Mouse (Mus musculus): ENCODE measurements at regions not wholly inside any gene's neighbourhood (a gene's known extent, or its start where the extent isn't known, plus 50 kb on each side); places are given as distances from the start of the nearest gene placed in this dataset.

DNA sequence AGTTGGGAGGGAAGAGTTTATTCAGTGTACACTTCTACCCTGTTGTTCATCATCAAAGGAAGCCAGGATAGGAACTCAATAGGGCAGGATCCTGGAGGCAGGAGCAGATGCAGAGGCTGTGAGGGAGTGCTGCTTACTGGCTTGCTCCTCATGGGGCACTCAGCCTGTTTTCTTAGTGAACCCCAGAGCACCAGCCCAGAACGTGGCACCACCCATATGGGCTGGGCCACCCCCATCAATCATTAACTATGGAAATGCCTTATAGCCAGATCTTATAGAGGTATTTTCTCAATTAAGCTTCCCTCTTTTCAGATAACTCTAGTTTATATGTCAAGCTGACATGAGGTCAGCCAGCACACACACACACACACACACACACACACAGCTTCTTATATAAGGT lies 103.6 kb upstream of the Aldh1b1 start:
- H3K9me3 ChIP-seq, result no peaks in the 10 kb centered on the region
- H3K36me3 ChIP-seq (replicated peaks), result no peaks in the 10 kb centered on the region
- no peak for DNase-seq (ENCODE audit: low spot score)
- WGBS, result 39% methylated on average over 1 of the region's 1 CpGs
- no peaks in the 10 kb centered on the region for H3K27me3 ChIP-seq (replicated peaks; ENCODE audit: low read depth, poor library complexity, severe bottlenecking)
- peaks cover 3% of the 10 kb centered on the region; the same call in 1 of the 2 replicates for H3K4me1 ChIP-seq
- no peak overlapping the region for H3K4me3 ChIP-seq
- no peak overlapping the region for H3K27ac ChIP-seq (replicated peaks)

DNA sequence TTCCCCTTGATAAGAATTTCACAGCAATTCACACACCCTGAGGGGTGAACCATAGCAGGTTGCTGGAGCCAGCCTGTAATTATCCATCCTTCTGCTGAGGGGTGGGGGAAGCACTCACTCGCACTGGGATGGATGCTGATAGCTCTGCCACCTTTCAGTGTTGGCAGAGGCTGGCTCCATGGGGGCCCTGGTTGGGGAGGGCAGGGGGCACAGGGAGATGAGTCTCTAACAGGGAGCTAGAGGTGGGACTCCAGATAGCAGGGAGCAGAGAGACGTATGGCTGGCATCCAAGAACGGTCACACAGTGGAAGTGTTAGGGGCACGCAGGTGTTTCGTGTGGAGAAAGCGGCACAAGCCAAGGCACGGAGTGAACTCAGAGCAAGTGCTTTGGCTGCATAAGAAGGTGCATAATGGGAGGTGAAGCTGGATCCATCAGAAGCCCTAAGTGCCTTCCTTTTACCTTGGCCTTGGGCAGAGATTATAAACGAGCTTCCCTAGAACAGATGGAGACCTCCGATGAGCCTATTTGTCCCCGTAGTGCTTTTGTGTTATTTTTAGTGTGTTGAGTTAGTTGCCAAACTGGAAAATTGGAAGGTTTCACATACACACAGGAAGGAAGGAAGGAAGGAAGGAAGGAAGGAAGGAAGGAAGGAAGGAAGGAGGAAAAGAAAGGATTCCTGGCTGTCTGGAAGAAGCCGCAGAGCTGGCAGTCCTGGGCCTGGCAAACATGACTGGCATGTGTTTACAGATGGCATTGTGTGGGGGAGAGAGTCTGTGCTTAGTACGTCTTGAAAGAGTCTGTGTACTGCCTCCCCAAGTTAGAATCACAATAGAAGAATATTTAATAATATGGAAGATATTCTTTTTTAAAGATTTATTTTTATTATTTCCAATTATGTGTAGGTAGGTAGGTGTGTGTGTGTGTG lies 108.6 kb upstream of the Aldh1b1 start:
- WGBS, result 62% methylated on average over 12 of the region's 12 CpGs
- Histone ChIP-seq H3K27me3 (replicated peaks; ENCODE audit: low read depth, poor library complexity, severe bottlenecking) (0 out of 2 replicates have a peak, but pooled peaks cover 4% of the 10 kb centered on the region), H3K4me3 (no peak overlapping the region), H3K27ac (replicated peaks) (no peak overlapping the region), H3K9me3 (no peaks in the 10 kb centered on the region), H3K4me1 (peaks cover 12% of the 10 kb centered on the region), H3K36me3 (replicated peaks) (no peaks in the 10 kb centered on the region)
- DNase-seq (ENCODE audit: low spot score), result no peak

DNA sequence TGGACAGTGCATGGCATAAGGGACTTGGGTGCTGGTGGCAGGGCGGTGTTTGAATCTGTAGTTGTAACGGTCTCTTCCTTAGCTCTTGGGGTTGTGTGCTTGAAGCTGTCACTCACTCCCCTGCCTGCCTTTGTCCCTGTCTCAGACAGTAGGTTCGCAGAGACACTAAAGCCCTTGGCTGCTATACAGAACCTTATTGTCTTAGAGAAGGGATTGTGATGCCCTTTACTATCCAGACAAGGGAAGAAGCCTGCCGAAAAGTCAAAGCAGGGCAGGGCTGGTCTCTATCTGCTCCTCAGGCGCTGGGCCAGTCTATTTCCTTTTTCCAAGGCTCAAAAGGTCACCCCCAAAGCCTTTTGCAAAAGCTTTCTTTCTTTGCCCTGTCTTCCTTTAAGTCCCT lies 109.2 kb upstream of the Aldh1b1 start:
- no peak overlapping the region for H3K4me3 ChIP-seq
- WGBS, result 19% methylated on average over 5 of the region's 5 CpGs
- 0 out of 2 replicates have a peak, but pooled peaks cover 4% of the 10 kb centered on the region for H3K27me3 ChIP-seq (replicated peaks; ENCODE audit: low read depth, poor library complexity, severe bottlenecking)
- DNase-seq (ENCODE audit: low spot score), result no peak
- H3K36me3 ChIP-seq (replicated peaks), result no peaks in the 10 kb centered on the region
- H3K27ac ChIP-seq (replicated peaks), result no peak overlapping the region
- H3K9me3 ChIP-seq, result no peaks in the 10 kb centered on the region
- H3K4me1 ChIP-seq, result peaks cover 12% of the 10 kb centered on the region

DNA sequence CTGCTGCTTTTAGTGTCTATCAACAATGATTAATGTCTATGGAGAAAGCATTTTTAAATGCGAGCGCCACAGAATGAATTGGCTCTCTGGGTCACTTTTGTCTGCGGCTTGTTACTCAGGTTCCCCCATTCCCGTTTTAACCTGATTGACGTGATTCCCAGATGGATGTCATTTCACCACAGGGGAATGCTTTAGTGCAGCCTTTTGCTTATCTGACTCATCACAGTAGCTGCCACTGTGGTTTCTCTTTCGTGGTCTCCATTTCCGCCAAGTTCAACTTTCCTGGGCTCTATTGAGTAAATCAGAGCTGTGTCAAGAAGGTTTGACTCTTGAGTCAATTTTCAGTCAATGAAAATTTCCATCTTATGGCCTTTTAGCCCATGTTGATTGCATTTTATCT lies 110.6 kb upstream of the Aldh1b1 start:
- Histone ChIP-seq H3K4me1 (peaks cover 12% of the 10 kb centered on the region), H3K27ac (replicated peaks) (no peak overlapping the region), H3K9me3 (no peaks in the 10 kb centered on the region), H3K36me3 (replicated peaks) (no peaks in the 10 kb centered on the region), H3K27me3 (replicated peaks; ENCODE audit: low read depth, poor library complexity, severe bottlenecking) (0 out of 2 replicates have a peak, but pooled peaks cover 4% of the 10 kb centered on the region), H3K4me3 (no peak overlapping the region)
- no peak for DNase-seq (ENCODE audit: low spot score)
- 78% methylated on average over 7 of the region's 7 CpGs for WGBS

DNA sequence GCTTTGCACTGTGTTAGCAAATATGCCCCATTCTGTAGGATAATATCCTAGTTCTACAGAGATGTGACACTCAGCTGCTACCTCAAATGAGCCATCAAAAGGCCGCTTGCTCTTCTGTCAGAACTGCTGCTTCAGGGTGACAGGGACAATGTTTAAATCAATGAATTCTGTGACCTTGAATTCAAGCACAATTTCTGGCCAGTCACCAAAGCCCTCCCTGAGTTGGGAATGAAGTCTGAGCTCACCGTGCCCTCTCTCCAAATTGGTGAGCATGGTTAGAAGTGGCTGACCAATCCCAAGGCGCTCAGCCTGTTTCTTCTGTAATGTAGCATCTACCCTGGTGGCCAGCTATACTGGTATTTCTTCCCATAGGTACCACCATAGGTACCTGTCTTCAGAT lies 113.8 kb upstream of the Aldh1b1 start:
- 87% methylated on average over 3 of the region's 3 CpGs for WGBS
- H3K36me3 ChIP-seq (replicated peaks), result no peaks in the 10 kb centered on the region
- no peak for DNase-seq (ENCODE audit: low spot score)
- peaks cover 8% of the 10 kb centered on the region for H3K4me1 ChIP-seq
- no peaks in the 10 kb centered on the region for H3K9me3 ChIP-seq
- 0 out of 2 replicates have a peak, but pooled peaks cover 4% of the 10 kb centered on the region for H3K27me3 ChIP-seq (replicated peaks; ENCODE audit: low read depth, poor library complexity, severe bottlenecking)
- no peak overlapping the region for H3K4me3 ChIP-seq
- H3K27ac ChIP-seq (replicated peaks), result no peak overlapping the region

DNA sequence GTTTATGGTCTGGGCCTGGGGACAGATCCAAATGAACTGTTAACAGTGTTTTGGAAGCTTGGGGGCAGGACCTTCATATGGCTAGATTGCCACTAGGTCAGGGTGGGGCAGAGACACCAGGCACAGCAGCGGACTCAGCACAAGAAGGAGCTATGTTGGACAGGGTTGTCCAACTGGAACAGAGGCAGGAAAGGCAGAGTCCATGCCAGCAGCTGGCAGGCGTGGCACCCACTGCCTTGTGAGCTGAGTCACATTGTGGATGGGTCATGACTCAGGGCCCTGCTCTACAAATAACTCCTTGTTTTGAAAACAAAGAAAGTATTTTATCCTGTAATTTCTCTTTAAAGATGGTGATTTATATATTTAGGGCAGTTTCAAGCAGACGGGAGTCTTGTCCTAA lies 115.6 kb upstream of the Aldh1b1 start:
- 79% methylated on average over 3 of the region's 3 CpGs for whole genome bisulfite sequencing

DNA sequence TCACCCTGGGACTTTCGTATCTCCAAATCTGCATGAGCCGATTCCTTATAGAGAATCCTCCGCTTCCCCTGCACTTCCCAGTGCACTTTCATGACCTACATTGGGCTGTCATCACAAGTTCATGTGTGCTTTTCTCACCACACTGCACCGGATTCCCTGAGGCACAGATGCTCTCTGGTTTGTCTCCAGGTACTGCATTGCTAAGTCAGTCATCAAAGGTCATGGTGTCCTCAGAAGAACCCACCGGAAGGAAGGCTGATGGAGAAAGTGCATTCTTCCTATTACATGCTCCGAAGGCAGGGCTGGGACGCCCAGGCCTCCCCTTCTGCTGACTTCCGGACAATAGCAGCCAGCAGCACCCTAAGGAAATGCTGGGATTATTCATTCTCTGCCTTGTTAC lies 116.1 kb upstream of the Aldh1b1 start:
- DNase-seq (ENCODE audit: low spot score), result no peak

More for the DNA sequence above, 115.6 kb upstream of the Aldh1b1 start:
- no peak overlapping the region for H3K4me3 ChIP-seq
- no peaks in the 10 kb centered on the region for H3K27me3 ChIP-seq (replicated peaks; ENCODE audit: low read depth, poor library complexity, severe bottlenecking)
- no peaks in the 10 kb centered on the region for H3K36me3 ChIP-seq (replicated peaks)
- H3K4me1 ChIP-seq, result no peaks in the 10 kb centered on the region
- no peak for DNase-seq (ENCODE audit: low spot score)
- no peaks in the 10 kb centered on the region for H3K9me3 ChIP-seq
- H3K27ac ChIP-seq (replicated peaks), result no peak overlapping the region

DNA sequence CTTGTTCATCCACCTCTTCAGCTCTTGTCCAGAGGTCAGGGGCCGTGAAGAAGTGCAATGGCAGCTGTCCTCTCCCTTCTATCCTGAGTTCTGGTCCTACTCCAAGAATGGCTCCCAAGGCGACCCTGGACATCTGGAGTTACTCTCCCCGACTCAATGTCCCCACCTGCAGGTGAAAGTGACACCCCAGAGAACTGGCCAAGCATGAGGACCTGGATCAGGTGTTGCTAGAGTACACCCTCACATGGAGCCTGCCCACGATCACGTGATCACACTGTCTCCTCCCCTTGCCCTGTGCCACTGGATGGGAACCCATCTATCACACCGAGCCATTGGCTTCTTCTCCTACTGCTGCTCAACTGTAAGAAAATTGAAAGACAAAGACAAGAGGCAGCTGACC lies 122.7 kb upstream of the Aldh1b1 start:
- Histone ChIP-seq H3K4me3 (no peak overlapping the region), H3K27ac (replicated peaks) (no peak overlapping the region), H3K36me3 (replicated peaks) (no peaks in the 10 kb centered on the region), H3K9me3 (no peaks in the 10 kb centered on the region), H3K4me1 (peaks cover 23% of the 10 kb centered on the region), H3K27me3 (replicated peaks; ENCODE audit: low read depth, poor library complexity, severe bottlenecking) (0 out of 2 replicates have a peak, but pooled peaks cover 5% of the 10 kb centered on the region)
- 75% methylated on average over 6 of the region's 6 CpGs for WGBS
- DNase-seq (ENCODE audit: low spot score), result no peak

More for the DNA sequence above, 116.1 kb upstream of the Aldh1b1 start:
- 86% methylated on average over 8 of the region's 8 CpGs for WGBS
- H3K4me3 ChIP-seq, result no peak overlapping the region
- H3K27me3 ChIP-seq (replicated peaks; ENCODE audit: low read depth, poor library complexity, severe bottlenecking), result no peaks in the 10 kb centered on the region
- H3K4me1 ChIP-seq, result no peaks in the 10 kb centered on the region
- H3K27ac ChIP-seq (replicated peaks), result no peak overlapping the region
- no peaks in the 10 kb centered on the region for H3K36me3 ChIP-seq (replicated peaks)
- no peaks in the 10 kb centered on the region for H3K9me3 ChIP-seq

DNA sequence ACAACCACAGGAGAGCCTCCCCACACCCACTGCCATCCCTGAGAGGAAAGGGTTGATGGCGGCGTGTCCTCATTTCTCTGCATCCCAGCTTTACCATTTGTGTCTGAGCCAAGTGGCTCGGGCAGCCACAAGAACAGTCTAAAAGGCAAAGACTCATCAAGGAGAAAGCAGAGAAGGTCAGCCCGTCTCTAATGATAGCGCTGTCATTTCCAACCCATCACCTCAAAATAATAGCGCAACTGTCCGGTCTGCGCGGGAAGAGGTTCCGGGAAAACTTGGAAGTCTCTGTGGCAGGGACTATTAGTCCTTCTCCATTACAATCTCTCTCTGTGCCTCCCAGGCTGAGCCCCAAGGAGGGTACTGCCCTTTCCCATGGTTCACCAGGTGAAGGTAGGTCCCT lies 124.5 kb upstream of the Aldh1b1 start:
- Histone ChIP-seq H3K9me3 (no peaks in the 10 kb centered on the region), H3K36me3 (replicated peaks) (no peaks in the 10 kb centered on the region), H3K4me1 (peaks cover 23% of the 10 kb centered on the region), H3K27ac (replicated peaks) (no peak overlapping the region), H3K4me3 (no peak overlapping the region), H3K27me3 (replicated peaks; ENCODE audit: low read depth, poor library complexity, severe bottlenecking) (0 out of 2 replicates have a peak, but pooled peaks cover 5% of the 10 kb centered on the region)
- DNase-seq (ENCODE audit: low spot score), result no peak
- WGBS, result 87% methylated on average over 10 of the region's 10 CpGs

DNA sequence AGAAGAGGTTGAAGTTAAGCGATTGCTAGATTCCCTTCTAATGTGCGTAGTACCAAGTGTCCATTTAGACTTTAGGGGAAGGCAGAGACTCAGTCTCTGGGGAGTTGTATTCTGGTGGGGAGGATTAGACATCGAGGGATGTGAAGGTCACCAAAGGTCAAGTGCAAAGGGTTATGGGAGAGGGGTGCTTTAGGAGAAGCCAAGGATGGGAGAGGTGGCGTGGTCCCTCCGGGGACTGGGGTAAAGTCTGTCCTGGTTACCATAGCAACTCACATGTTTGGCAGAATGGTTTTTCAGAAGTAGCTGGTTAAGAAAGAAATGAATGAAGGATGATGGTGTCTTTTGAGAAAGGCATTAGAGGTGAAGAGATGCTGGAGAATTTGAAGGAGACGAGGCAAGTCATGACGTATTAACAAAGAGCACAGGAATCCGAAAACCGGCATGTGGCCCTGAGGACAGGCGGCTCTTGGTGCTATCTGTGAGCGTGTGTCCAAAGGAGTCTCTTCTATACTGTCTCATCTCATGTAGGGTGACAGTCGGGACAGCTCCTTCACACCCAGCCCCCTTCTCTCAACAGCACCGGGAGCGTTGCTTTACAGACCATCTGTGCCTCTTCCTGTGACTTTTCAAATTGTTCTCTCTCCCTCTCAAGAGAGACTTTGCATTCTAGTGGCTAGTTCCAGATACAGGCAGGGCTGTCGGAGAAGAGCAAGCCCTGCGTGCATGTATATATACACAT lies 125.6 kb upstream of the Aldh1b1 start:
- no peak overlapping the region for H3K27ac ChIP-seq (replicated peaks)
- DNase-seq (ENCODE audit: low spot score), result no peak
- H3K4me3 ChIP-seq, result no peak overlapping the region
- H3K9me3 ChIP-seq, result no peaks in the 10 kb centered on the region
- WGBS, result 72% methylated on average over 16 of the region's 16 CpGs
- H3K4me1 ChIP-seq, result peaks cover 23% of the 10 kb centered on the region
- 0 out of 2 replicates have a peak, but pooled peaks cover 5% of the 10 kb centered on the region for H3K27me3 ChIP-seq (replicated peaks; ENCODE audit: low read depth, poor library complexity, severe bottlenecking)
- no peaks in the 10 kb centered on the region for H3K36me3 ChIP-seq (replicated peaks)

DNA sequence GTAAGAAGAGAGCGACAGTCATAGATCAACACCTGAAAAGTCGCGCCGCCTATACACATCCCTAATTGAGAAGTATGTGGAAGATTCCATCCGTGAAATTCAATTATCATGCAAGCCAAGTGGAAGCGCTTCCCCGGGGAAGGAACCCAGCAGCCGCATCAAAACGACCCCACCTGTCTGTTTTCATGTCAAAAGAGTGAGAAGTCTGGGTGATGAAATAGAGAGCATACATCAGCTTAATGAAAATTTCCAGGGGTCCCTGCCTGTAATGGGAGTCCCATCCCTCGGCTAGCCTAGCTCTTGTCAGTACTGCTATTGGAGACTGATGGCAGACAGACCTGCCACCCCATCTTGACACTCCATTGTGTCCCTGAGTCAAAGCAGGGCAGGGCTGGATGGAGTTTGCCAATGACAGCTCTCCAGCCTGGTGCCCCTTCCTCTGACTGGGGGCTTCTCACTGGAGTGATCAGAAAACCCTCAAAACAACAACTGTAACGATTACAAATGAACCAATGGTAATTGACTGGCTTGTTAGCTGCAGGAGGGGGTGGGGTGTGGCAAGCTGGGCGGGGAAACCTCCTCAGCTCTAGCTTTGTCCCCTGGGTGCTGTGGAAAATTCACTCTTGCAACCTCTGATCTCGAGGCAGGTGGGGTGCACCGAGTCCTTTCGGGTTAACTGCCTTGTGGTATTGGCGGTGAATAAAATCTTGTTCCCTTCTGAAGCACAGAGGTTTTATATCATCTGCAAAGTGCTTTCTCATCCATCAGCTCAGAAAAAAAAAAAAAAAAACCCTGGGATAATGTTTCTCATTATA lies 126.4 kb upstream of the Aldh1b1 start:
- Histone ChIP-seq H3K9me3 (no peaks in the 10 kb centered on the region), H3K27me3 (replicated peaks; ENCODE audit: low read depth, poor library complexity, severe bottlenecking) (0 out of 2 replicates have a peak, but pooled peaks cover 5% of the 10 kb centered on the region), H3K27ac (replicated peaks) (no peak overlapping the region), H3K4me3 (no peak overlapping the region), H3K4me1 (peaks cover 23% of the 10 kb centered on the region), H3K36me3 (replicated peaks) (no peaks in the 10 kb centered on the region)
- no peak for DNase-seq (ENCODE audit: low spot score)
- WGBS, result 51% methylated on average over 16 of the region's 16 CpGs

DNA sequence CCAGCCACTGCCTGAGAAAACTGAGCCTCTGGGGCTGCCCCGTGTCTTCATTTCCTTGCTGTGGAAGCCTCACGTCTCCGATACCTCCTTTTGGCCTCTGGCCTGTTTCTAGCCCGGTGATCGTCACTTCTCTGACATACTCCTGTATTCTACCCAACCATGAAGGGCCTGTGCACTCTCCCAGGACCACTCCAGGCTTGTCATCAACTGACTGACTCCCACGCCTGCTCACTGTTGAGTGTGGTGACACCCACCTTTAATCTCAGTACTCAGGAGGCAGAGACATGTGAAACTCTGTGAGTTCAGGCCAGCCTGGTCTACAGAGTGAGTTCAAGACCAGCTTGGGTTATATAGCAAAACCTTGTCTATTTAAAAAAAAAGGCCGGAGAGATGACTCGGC lies 132.1 kb upstream of the Shb start:
- 89% methylated on average over 8 of the region's 8 CpGs for WGBS
- Histone ChIP-seq H3K4me1 (no peaks in the 10 kb centered on the region), H3K27ac (replicated peaks) (no peak overlapping the region), H3K36me3 (replicated peaks) (no peaks in the 10 kb centered on the region), H3K27me3 (replicated peaks; ENCODE audit: low read depth, poor library complexity, severe bottlenecking) (no peaks in the 10 kb centered on the region), H3K4me3 (no peak overlapping the region), H3K9me3 (no peaks in the 10 kb centered on the region)
- DNase-seq (ENCODE audit: low spot score), result no peak

Data from embryonic facial prominence, embryonic 10.5 days (tissue).